Mouse (Mus musculus): Measurements from ENCODE around the gene Acbd3. TPM values are rescaled to one million over a fixed set of nuclear protein-coding genes. Genes with fewer than 3 reads are reported as not detected.

Gene Acbd3
- total RNA-seq, 2 experiments from 2014 or later, result 12.2 to 12.9 TPM

DNA sequence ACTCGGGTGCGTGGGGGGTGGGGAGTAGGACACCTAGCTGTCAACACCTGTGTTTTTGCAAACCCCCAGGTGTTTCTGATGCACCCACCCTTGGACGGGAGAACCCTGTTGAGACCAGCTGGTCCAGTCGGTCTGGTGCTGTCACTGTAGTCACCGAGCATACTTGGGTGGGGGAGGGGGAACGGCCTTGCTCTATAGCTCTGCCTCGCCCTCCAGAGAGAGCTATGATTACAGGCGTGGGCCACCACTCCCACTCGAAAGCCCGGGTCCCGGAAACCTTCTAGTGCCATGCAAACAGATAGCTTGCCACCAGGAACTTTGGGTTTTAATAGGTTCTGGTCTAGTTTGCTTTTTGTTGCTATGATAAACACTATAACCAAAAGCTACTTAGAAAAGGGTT is 36.3 kb downstream of the Acbd3 start:
- no peak for DNase-seq

DNA sequence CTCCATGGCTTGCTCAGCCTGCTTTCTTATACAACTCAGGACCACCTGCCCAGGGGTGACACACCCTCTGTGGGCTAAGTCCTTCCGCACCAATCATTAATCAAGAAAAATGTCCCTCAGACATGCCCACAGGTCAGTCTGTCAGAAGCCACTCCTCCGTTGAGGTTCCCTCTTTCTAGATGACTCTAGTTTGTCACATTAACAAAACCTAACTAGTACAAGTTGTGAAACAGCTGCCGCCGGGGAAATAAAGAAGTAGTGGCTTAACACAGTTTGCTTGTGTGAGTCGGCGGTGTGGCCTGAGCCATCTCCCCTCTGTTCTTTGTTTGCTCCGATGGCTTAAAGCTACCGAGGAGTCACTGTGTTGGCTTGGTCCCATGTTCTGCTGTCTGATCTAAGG is 36.8 kb downstream of the Acbd3 start:
- DNase-seq, result no peak

DNA sequence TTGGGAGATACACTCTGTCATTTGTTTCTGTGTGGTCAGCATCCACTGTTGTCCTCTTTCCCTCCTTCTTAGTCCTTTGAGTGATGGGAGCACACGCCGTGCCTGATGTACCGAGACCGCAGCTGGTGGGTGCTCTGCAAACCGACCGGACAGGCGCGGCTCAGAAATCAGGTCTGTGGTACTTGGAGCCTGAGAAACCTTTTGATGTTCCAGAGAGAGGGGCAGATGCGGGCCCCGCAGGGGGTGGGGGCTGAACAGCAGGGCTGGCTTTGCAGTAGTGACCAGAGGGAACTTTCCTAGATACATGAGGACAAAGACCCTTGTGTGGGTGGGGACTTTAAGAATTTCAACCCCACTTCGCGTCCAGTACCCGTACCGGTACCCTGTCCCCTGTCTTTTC is 37.5 kb downstream of the Acbd3 start:
- DNase-seq, result no peak

GRCm38 (mm10) chr1:180763828-180764227 is 38.0 kb downstream of the Acbd3 start:
- DNase-seq, result peak; percentile 78

- DNase-seq, result no peak
Measured at GRCm38 (mm10) chr1:180765393-180765792, 39.5 kb downstream of the Acbd3 start.

DNA sequence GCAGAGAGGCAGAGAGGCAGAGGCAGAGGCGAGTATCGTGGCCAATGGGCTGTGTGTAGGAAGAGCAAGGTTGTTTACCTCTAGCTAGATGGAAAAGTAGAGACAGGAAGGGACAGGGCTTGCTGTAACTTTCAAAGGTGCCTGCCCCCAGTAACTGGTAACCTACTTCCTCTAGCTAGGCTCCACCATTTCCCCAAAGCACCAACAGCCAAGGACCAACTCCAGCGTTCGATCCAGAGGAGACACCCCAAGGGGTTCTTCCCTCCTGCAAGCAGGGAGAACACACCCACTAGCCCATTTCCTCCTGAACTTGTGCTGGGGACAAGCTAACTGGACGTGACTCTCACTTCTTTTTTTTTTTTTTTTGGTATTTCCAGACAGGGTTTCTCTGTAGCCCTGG is 40.7 kb downstream of the Acbd3 start:
- no peak for DNase-seq

DNA sequence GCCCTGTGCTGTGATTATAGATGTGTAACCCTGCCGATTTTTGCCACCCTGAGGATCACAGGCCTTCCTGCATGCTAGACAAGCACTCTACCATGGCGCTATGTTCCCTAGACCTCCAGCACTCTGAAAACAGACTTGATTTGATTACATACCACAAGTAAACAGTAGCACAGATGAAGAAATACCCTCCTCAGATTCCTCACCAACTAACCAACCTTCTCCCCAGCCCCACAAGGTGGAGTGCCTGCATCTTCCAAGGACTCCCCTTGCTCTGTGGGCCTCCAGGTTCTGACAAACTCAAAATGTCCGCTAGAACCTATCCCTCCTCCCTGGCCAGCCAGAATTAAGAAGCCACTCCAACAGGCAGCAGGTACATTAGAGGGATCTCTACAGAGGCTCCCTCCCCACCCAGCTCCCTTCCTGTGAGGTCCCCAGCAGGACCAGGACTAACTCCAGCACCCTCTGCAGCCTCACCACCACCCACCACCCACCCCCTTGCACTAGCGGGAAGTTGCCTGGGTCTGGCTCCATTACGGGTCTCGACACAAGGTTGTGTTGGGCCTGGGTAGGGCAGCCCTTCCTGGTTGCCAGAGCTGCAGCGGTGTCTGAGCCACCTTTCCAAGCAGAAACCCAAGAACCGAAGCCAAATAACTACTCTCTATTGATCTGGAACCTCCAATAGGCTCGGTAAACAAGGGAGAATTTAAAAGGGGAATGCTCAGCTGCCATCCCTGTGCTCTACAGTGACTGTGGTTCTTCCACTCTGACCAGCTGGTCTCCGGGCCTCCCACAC is 41.9 kb downstream of the Acbd3 start:
- no peak for DNase-seq

GRCm38 (mm10) chr1:180768334-180769168 is 42.7 kb downstream of the Acbd3 start:
- peak; percentile 72 for DNase-seq

DNA sequence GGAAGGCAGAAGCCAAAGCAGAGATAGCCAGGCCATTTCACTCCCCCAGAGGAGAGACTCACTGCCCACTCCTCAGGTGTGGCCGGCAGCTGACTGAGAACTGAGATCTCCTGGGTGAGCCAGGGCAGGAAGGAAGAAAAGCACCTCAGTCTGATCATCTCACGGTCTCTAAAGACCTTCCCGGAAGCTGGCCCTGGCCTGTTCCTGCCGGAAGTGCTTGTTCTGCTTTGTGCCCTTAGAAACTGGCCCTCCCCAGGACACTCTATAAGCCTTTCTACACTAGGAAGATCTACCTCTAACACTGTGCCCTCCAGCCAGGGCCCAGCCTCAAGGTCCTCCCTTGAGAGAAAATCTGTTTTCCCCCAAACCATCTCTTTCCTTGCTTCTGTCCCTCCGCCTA is 45.5 kb downstream of the Acbd3 start:
- no peak for DNase-seq

DNA sequence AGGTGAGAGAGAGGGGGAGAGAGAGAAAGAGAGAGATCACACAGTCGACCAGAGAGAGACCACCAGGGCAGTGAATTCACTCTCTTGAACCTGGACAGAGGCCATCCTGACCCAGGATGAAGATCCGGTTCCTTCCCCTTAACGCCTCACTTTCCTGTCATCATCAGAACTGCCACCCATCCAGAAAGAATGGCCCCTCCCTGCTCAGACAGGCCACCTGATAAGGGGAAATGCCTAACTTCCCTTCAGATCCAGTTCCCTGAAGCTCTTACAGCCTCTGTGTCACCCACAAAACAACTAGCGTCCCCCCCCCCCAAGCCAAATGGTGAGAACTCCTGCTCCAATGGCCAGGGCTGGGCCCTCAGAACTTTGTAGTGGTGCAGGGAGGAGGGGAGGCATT is 45.9 kb downstream of the Acbd3 start:
- DNase-seq, result no peak

GRCm38 (mm10) chr1:180772291-180772690 is 46.4 kb downstream of the Acbd3 start:
- DNase-seq, result no peak

DNA sequence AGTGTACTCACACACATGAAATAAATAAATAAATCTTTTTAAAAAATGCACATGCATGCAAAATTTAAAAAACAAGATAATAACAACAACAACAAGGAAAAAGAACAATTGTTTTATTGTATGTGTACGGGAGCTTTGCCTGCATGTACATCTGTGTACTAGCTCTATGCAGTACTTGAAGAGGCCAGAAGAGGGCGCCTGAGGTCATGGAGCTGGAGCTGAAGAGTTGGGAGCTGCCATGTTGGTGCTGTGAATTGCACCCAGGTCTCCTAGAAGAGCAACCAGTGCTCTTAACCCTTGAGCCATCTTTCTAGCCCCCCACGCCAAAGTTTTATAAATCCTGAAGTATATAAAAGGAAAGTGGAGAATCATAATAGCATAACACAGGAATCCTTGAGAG is 48.8 kb downstream of the Acbd3 start:
- no peak for DNase-seq

GRCm38 (mm10) chr1:180775317-180775716 is 49.5 kb downstream of the Acbd3 start:
- DNase-seq, result no peak

DNA sequence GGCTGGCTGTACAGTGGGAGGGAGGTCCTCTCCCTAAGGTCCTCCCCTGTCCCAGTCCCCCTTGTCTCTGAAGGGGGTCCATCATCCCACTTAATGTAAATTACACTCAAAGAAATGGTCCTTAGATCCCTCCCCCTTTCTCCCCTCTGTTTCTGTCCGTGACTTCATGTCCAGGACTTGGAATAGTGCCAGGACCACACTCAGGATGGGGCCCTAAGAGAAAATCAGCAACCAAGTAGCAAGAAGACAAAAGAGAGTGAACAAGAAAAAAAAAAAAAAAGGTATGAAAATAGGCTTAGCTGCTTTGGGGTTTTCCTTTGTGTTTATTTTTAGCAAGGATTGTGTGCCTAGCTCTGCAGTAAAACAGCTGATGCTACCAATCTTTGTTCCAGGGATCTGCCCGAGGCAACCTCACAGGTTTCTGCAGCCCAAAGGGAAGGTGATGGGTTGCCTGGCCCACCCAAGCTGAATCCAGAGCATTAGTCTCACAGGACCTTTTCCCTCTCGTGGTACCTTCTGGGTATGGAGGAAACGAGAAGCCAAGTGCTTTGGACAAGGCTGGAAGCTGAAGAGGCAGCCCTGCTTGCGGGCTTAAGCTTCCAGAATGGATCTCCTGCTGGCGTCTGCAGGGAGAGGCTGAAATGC is 50.1 kb downstream of the Acbd3 start:
- no peak for DNase-seq

DNA sequence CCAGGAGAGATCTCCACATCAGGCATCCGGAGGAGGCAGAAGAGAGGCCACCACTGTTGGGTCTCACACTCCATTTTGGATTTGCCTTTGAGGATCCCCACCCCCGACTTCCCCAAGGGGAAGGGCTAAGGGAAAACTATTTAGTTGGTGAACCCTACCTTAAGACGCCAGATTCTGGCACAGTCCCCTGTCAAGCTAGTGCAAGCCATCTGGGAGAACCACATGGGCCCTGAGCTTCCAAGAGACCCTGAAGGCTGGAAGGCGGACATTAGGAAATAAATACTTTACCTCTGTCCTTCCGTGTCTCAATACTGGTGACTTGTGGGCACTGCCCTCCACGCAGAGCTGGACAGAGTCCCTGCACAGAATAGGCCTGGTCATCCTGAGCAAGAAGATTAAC is 50.7 kb downstream of the Acbd3 start:
- no peak for DNase-seq

- no peak for DNase-seq
Measured at GRCm38 (mm10) chr1:180777289-180777659, 51.4 kb downstream of the Acbd3 start.

DNA sequence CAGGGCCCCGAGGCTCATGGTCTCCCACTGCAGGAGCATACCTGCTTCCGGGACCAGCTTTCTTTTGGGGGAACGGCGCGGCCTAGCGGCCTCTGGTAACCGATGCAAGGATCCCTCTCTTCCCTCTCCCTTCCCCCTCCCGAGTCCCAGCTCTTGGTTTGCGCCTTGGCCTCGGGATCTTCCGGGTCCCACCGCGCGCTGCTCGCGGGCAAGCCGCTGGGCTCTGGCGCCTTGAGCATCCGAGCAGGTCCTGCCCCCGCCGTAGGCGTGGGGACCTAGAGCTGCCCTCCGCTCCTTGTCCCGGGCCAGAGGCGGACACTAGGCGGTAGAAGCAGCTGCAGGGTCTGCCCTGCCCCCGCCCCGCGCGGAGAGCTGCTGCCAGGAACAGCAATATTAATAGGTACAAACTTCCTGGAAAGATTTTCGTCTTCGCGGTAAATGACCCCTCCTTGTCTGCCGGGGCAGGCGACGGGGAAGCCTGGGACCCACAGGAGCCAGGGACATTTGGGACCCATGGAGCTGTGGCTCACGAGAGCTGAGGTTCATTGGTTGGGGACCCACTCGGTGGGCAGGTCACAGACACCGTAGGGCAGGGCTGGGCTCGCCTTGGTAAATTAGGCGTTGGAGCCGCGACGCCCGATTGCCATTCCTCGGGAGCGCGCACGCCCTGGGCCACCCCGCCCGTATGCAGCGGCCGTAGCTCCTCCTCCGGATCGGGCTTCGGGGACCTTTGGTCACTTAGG is 52.0 kb downstream of the Acbd3 start:
- DNase-seq, result peak; percentile 83

DNA sequence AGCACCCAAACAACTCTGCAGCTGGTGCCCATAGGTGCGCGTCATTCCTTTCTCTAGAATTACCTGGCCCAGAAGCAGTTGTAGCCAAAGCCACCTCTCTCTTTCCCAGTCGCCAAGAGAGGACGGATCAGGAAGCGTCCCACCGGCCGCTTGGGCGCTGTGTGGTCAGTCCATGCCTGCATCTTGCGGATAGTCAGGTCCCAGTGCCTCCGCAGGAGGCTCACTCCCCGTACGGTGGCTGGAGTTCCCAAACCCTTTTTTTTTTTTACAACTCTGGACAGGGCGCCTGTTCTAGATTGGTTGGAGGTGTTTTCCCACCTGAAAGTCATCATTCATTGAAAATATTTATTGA is 52.5 kb downstream of the Acbd3 start:
- DNase-seq, result no peak

GRCm38 (mm10) chr1:180778941-180779340 is 53.1 kb downstream of the Acbd3 start:
- no peak for DNase-seq

DNA sequence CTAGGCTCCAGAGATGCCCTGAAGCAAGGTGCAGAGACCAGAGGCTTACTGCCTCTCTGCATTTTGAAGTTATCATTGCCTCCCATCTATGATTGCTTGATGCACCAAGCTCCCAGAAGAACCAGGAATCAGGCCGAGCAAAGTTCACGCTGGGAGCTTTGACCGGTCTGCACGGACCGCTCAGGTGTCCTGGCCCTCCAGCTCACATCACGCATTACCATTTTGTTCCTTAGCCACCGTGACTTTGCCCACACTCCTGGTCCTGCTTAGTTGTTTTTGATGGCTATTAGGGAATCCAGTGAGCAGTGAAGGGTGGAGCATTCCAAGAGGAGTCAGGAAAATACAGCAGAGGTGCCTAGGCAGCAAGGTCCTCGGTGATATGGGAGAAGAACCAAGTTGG is 54.4 kb downstream of the Acbd3 start:
- DNase-seq, result no peak

GRCm38 (mm10) chr1:180781250-180781649 is 55.4 kb downstream of the Acbd3 start:
- no peak for DNase-seq

GRCm38 (mm10) chr1:180782906-180783579 is 57.2 kb downstream of the Acbd3 start:
- DNase-seq, result no peak

Measured in gastrocnemius, postnatal 25 days (tissue).